Mouse (Mus musculus) stomach, postnatal 0 days (tissue): Measurements from ENCODE around the gene Chd9.

Experiments used
- CTCF ChIP-seq: IDR thresholded peaks from 2 replicates; pipeline ENCODE4 v1.5.1; 2016; ENCODE audit warnings: antibody characterized with exemption, low read depth, mild to moderate bottlenecking, moderate library complexity
- EP300 ChIP-seq: optimal IDR thresholded peaks from 2 replicates; pipeline ENCODE3; 2016; ENCODE audit warnings: antibody characterized with exemption

GRCm38 (mm10) chr8:90869071-90869919 is 41.1 kb downstream of the Chd9 start:
- TF ChIP-seq CTCF (no peak), EP300 (no peak)
